Mouse (Mus musculus) midbrain, embryonic 14.5 days (tissue): Measurements from ENCODE around the gene Rnf123. TPM values are rescaled to one million over a fixed set of nuclear protein-coding genes. Genes with fewer than 3 reads are reported as not detected.

Source experiments
- ATAC-seq: fragments of 200-750 bp; cut with Nextera tagmentation; 2 replicates; pipeline ENCODE4 v1.8.0; 2017; ENCODE audit warnings: moderate number of reproducible peaks, moderate library complexity; ENCODE audit not compliant: low FRiP score, low TSS enrichment
- DNase-seq: peaks from one replicate; pipeline ENCODE4 v3.0.0-alpha.2; 2015
- H3K27ac ChIP-seq: fragments of 300-500 bp; sonication (generic); replicated peaks from 2 replicates; pipeline ENCODE4 v1.5.1; 2014; ENCODE audit warnings: mild to moderate bottlenecking, low read depth, low read length, moderate library complexity
- H3K27me3 ChIP-seq: fragments of 300-500 bp; sonication (generic); 2 replicates; pipeline ENCODE4 v1.6.1; 2014; ENCODE audit warnings: low read length, control low read depth, mixed read lengths; ENCODE audit not compliant: control insufficient read depth, insufficient read depth
- H3K36me3 ChIP-seq: fragments of 300-500 bp; sonication (generic); 2 replicates; pipeline ENCODE4 v1.6.1; 2014; ENCODE audit warnings: low read length, control low read depth; ENCODE audit not compliant: control insufficient read depth, insufficient read depth
- H3K4me1 ChIP-seq: fragments of 300-500 bp; sonication (generic); 2 replicates; pipeline ENCODE4 v1.6.1; 2014; ENCODE audit warnings: mild to moderate bottlenecking, antibody characterized with exemption, low read length, control low read depth; ENCODE audit not compliant: control insufficient read depth, insufficient read depth
- H3K4me2 ChIP-seq: fragments of 300-500 bp; sonication (generic); 2 replicates; pipeline ENCODE4 v1.6.1; 2014; ENCODE audit warnings: mild to moderate bottlenecking, low read length, moderate library complexity
- H3K4me3 ChIP-seq: fragments of 300-500 bp; sonication (generic); replicated peaks from 2 replicates; pipeline ENCODE4 v1.5.1; 2014; ENCODE audit warnings: low read depth, low read length
- H3K9ac ChIP-seq: fragments of 300-500 bp; sonication (generic); replicated peaks from 2 replicates; pipeline ENCODE4 v1.6.1; 2014; ENCODE audit warnings: mild to moderate bottlenecking, low read length, moderate library complexity
- H3K9me3 ChIP-seq: fragments of 300-500 bp; sonication (generic); 2 replicates; pipeline ENCODE4 v1.6.1; 2016; ENCODE audit warnings: low read length, control low read depth, mixed read lengths; ENCODE audit not compliant: control insufficient read depth
- WGBS: fragments of 180-500 bp; shearing (Covaris S2); extraction: QIAGEN DNeasy Blood & Tissue Kit; methylation state at CpG from one replicate; pipeline ENCODE4 v1.1.7; 2014; 5-methylcytosine and 5-hydroxymethylcytosine counted together
- polyA plus RNA-seq: library from polyadenylated mRNA; unstranded; fragments of >200 nt; fragmentation: Nextera tagmentation; extraction: Ambion mirVana; gene quantifications from 2 replicates; pipeline ENCODE4 v1.2.1, GENCODE M21; 2014

The Rnf123 gene
- polyA plus RNA-seq, 1 experiment from 2014 or later, result 54.8 TPM

GRCm38 (mm10) chr9:108052885-108053664 lies 30.1 kb downstream of the Rnf123 start, which contains the start of gene Amigo3:
TSS of gene Amigo3 (plus strand) at chr9:108053159.
- Histone ChIP-seq H3K27ac (no peak within 1 kb of the TSS), H3K9me3 (no peaks in the 10 kb centered on the region), H3K4me1 (0 out of 2 replicates have a peak, but pooled peaks cover 6% of the 10 kb centered on the region), H3K4me3 (no peak within 1 kb of the TSS), H3K36me3 (peaks cover 68% of the 10 kb centered on the region), H3K27me3 (no peaks in the 10 kb centered on the region), H3K4me2 (peak within 1 kb of the TSS; percentile 39), H3K9ac (no peak within 1 kb of the TSS)
- ATAC-seq (peak; percentile 46; the same call in 1 of the 2 replicates), DNase-seq (peak; percentile 96)
- WGBS, result 55% methylated on average over 20 of the region's 20 CpGs

GRCm38 (mm10) chr9:108052411-108052810 lies 30.7 kb downstream of the Rnf123 start:
- WGBS, result 78% methylated on average over 7 of the region's 7 CpGs
- Histone ChIP-seq H3K4me3 (no peak overlapping the region), H3K9me3 (no peaks in the 10 kb centered on the region), H3K27ac (no peak overlapping the region), H3K36me3 (peaks cover 67% of the 10 kb centered on the region), H3K4me1 (0 out of 2 replicates have a peak, but pooled peaks cover 8% of the 10 kb centered on the region), H3K9ac (no peak overlapping the region), H3K4me2 (no peak overlapping the region), H3K27me3 (no peaks in the 10 kb centered on the region)
- DNase-seq (no peak), ATAC-seq (no peak)

- Histone ChIP-seq H3K36me3 (peaks cover 67% of the 10 kb centered on the region), H3K4me1 (0 out of 2 replicates have a peak, but pooled peaks cover 8% of the 10 kb centered on the region), H3K27ac (no peak overlapping the region), H3K9me3 (no peaks in the 10 kb centered on the region), H3K9ac (no peak overlapping the region), H3K4me3 (no peak overlapping the region), H3K27me3 (no peaks in the 10 kb centered on the region), H3K4me2 (no peak overlapping the region)
- DNase-seq (no peak), ATAC-seq (no peak)
- WGBS, result 81% methylated on average over 4 of the region's 4 CpGs
Measured at GRCm38 (mm10) chr9:108051931-108052220, 31.3 kb downstream of the Rnf123 start.

GRCm38 (mm10) chr9:108051184-108051930 lies 31.8 kb downstream of the Rnf123 start:
- Histone ChIP-seq H3K4me3 (no peak overlapping the region), H3K9me3 (no peaks in the 10 kb centered on the region), H3K36me3 (peaks cover 67% of the 10 kb centered on the region), H3K4me2 (no peak overlapping the region), H3K9ac (no peak overlapping the region), H3K27me3 (no peaks in the 10 kb centered on the region), H3K4me1 (0 out of 2 replicates have a peak, but pooled peaks cover 8% of the 10 kb centered on the region), H3K27ac (no peak overlapping the region)
- DNase-seq (no peak), ATAC-seq (no peak)
- 94% methylated on average over 15 of the region's 15 CpGs for WGBS

GRCm38 (mm10) chr9:108049561-108050251 lies 33.4 kb downstream of the Rnf123 start:
- Histone ChIP-seq H3K4me3 (peak overlapping the region; percentile 62), H3K27me3 (no peaks in the 10 kb centered on the region), H3K36me3 (peaks cover 67% of the 10 kb centered on the region), H3K9me3 (no peaks in the 10 kb centered on the region), H3K9ac (peak overlapping the region; percentile 68), H3K27ac (peak overlapping the region; percentile 77; the same call in 1 of the 2 replicates), H3K4me2 (peak overlapping the region; percentile 95), H3K4me1 (0 out of 2 replicates have a peak, but pooled peaks cover 8% of the 10 kb centered on the region)
- DNase-seq (no peak), ATAC-seq (0 out of 2 replicates have a peak, but pooled peaks have one; percentile 1)
- WGBS, result 44% methylated on average over 15 of the region's 15 CpGs

DNA sequence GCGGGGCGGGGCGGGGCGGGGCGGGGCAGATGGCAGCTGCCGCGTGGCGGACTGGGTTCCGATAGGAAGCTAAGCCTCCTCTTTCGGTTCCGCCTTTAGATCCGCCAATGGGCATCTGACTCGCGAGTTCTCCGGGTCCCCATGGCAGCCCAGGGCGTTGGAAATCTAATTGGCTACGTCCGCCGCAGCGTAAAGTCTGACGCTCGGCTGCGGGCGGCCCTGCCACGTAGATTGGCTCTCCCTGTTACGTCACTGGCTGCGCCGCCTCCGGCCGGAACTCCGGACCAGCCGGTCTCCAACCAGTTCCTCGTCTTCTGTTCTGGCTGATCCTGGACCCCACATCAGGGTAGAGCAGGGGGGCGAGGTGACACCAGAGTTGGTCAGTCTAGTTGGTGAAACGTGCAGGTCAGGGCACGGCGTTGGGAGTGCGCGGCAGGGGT lies 34.1 kb downstream of the Rnf123 start, which contains the start of gene Gmppb:
TSS of gene Gmppb (plus strand) at position 227 of the 440 bp plus-strand sequence.
- ATAC-seq (peak; percentile 94), DNase-seq (peak; percentile 98)
- under 1% methylated on average over 39 of the region's 39 CpGs for WGBS
- peaks cover 63% of the 10 kb centered on the region for H3K36me3 ChIP-seq
- H3K4me3 ChIP-seq, result peak within 1 kb of the TSS; percentile 62
- H3K27me3 ChIP-seq, result no peaks in the 10 kb centered on the region
- H3K4me1 ChIP-seq, result 0 out of 2 replicates have a peak, but pooled peaks cover 8% of the 10 kb centered on the region
- H3K27ac ChIP-seq, result peak within 1 kb of the TSS; percentile 77
- H3K4me2 ChIP-seq, result peak within 1 kb of the TSS; percentile 95
- H3K9me3 ChIP-seq, result no peaks in the 10 kb centered on the region
- H3K9ac ChIP-seq, result peak within 1 kb of the TSS; percentile 68

- no peaks in the 10 kb centered on the region for H3K27me3 ChIP-seq
- WGBS, result 1% methylated on average over 19 of the region's 19 CpGs
- peaks cover 59% of the 10 kb centered on the region for H3K36me3 ChIP-seq
Measured at GRCm38 (mm10) chr9:108048566-108048955, 34.6 kb downstream of the Rnf123 start.

More at GRCm38 (mm10) chr9:108048566-108048955, 34.6 kb downstream of the Rnf123 start:
- H3K4me3 ChIP-seq, result peak overlapping the region; percentile 62
- DNase-seq, result peak; percentile 47
- peak overlapping the region; percentile 95 for H3K4me2 ChIP-seq
- H3K4me1 ChIP-seq, result 0 out of 2 replicates have a peak, but pooled peaks cover 8% of the 10 kb centered on the region
- H3K27ac ChIP-seq, result peak overlapping the region; percentile 77
- no peaks in the 10 kb centered on the region for H3K9me3 ChIP-seq
- ATAC-seq, result peak; percentile 47; the same call in 1 of the 2 replicates
- H3K9ac ChIP-seq, result peak overlapping the region; percentile 68; the same call in 1 of the 2 replicates
